ENCODE assay signal across 20 mouse cellular contexts in genomic region chrX:13518019-13518418, GRCm38 (mm10). TPM values are rescaled to one million over a fixed set of nuclear protein-coding genes. Genes with fewer than 3 reads are reported as not detected.
A peak's percentile ranks its signal among the peaks of the same experiment; 100 is the strongest.
DNase-seq lines count a peak whose midpoint lies in the region; ATAC-seq and TF ChIP-seq lines count a peak whose summit lies in the region.
"Had no signal": no experiment of that assay in that cellular context is flagged by ENCODE, and none has a peak within 500 bp of the region (broad histone marks: within the 10 kb centered on the region; RNA-seq: fewer than 3 reads in every experiment).

No protein-coding gene starts in this region.

- no peaks in the 10 kb centered on the region for H3K79me2 ChIP-seq in macrophage (ENCODE audit: inconsistent target)

- no peak for DNase-seq in gastrocnemius, adult 2 months
- no peak for DNase-seq in gastrocnemius, postnatal 25 days
- no peak for DNase-seq in layer of hippocampus, adult 2 months (ENCODE audit: low spot score in 2 of 2)
- no peak for DNase-seq in layer of hippocampus, adult 9-11 months
- DNase-seq in MEL-GATA-1-ER (ENCODE audit: extremely low read depth, low read depth) = peak; percentile 46
- DNase-seq in spleen, postnatal 10 days (ENCODE audit: low spot score in 2 of 2) = no peak
- DNase-seq: cerebellum, postnatal 10 days; forebrain, postnatal 0 days; thymus, postnatal 36 days had no signal

- no peak overlapping the region for H3K9ac ChIP-seq in forebrain, embryonic 12.5 days
- H3K9ac ChIP-seq: embryonic facial prominence, embryonic 15.5 days; forebrain, postnatal 0 days; heart, embryonic 15.5 days; liver, embryonic 15.5 days; neural tube, embryonic 13.5 days had no signal

- peaks cover 18% of the 10 kb centered on the region; the same call in 1 of the 2 replicates for H3K27me3 ChIP-seq in forebrain, embryonic 12.5 days
- H3K27me3 ChIP-seq: liver, embryonic 15.5 days had no signal

- no peak for ATAC-seq in forebrain, embryonic 12.5 days (ENCODE audit: low FRiP score)
- ATAC-seq: CD4-positive, CD25-positive, alpha-beta regulatory T cell, adult 4 months; forebrain, postnatal 0 days; lung, postnatal 0 days had no signal

- H3K4me2 ChIP-seq in forebrain, embryonic 12.5 days = no peak overlapping the region
- H3K4me2 ChIP-seq: embryonic facial prominence, embryonic 15.5 days; heart, embryonic 15.5 days; liver, embryonic 15.5 days; neural tube, embryonic 13.5 days had no signal

- 44% methylated on average over 10 of the region's 10 CpGs for WGBS in macrophage (ENCODE audit: missing documents)
- WGBS in forebrain, embryonic 12.5 days = 76% methylated on average over 10 of the region's 10 CpGs

- no peak for TF ChIP-seq CTCF in gastrocnemius, adult 2 months (IDR thresholded peaks at IDR 0.05)
- TF ChIP-seq CTCF in layer of hippocampus, adult 2 months (conservative IDR thresholded peaks at IDR 0.05) = no peak

- H3K36me3 ChIP-seq in macrophage (ENCODE audit: inconsistent target) = no peaks in the 10 kb centered on the region
- H3K36me3 ChIP-seq in forebrain, embryonic 12.5 days (replicated peaks) = no peaks in the 10 kb centered on the region
- H3K36me3 ChIP-seq: embryonic facial prominence, embryonic 15.5 days; heart, embryonic 15.5 days; liver, embryonic 15.5 days had no signal

- no peaks in the 10 kb centered on the region for H3K4me1 ChIP-seq in forebrain, embryonic 12.5 days
- H3K4me1 ChIP-seq: embryonic facial prominence, embryonic 15.5 days; liver, embryonic 15.5 days; neural tube, embryonic 13.5 days had no signal

- intact Hi-C loops in gastrocnemius, adult 2 months (cut with DNase I) = no loop called here

- peak overlapping the region; percentile 64 for H3K27ac ChIP-seq in gastrocnemius, adult 2 months
- H3K27ac ChIP-seq in layer of hippocampus, adult 2 months = peak overlapping the region; percentile 78
- peak overlapping the region; percentile 40 for H3K27ac ChIP-seq in macrophage
- no peak overlapping the region for H3K27ac ChIP-seq in forebrain, embryonic 12.5 days
- H3K27ac ChIP-seq: embryonic facial prominence, embryonic 15.5 days; heart, embryonic 15.5 days; liver, embryonic 15.5 days; neural tube, embryonic 13.5 days had no signal

- H3K9me3 ChIP-seq in forebrain, embryonic 12.5 days = no peaks in the 10 kb centered on the region
- H3K9me3 ChIP-seq: embryonic facial prominence, embryonic 15.5 days; heart, embryonic 15.5 days; liver, embryonic 15.5 days; neural tube, embryonic 13.5 days had no signal

- no peak overlapping the region for H3K4me3 ChIP-seq in gastrocnemius, adult 2 months
- H3K4me3 ChIP-seq in layer of hippocampus, adult 2 months = no peak overlapping the region
- H3K4me3 ChIP-seq in macrophage (ENCODE audit: inconsistent target) = no peak overlapping the region
- no peak overlapping the region for H3K4me3 ChIP-seq in forebrain, embryonic 12.5 days (replicated peaks)
- H3K4me3 ChIP-seq: embryonic facial prominence, embryonic 15.5 days; heart, embryonic 15.5 days; liver, embryonic 15.5 days; neural tube, embryonic 13.5 days had no signal

RNA-seq across cellular contexts. Expression of gene Nyx, which starts 52.1 kb away (rescaled TPM):
- total RNA-seq in gastrocnemius, adult 2 months (2021) = under 1 TPM in 1 of 2 experiments, not detected in 1; 0.03 TPM
- under 1 TPM in 1 of 2 experiments, not detected in 1; 0.05 TPM for total RNA-seq in gastrocnemius, postnatal 25 days (2021)
- 1 to 10 TPM in 1 of 2 experiments, under 1 TPM in 1; 0.59 to 1.1 TPM for total RNA-seq in layer of hippocampus, adult 2 months (2021)
- total RNA-seq in macrophage (2018; cell fraction: chromatin; rRNA removed) = under 1 TPM in 8 of 26 experiments, not detected in 18; 0.08 to 0.20 (median 0.16) TPM
- total RNA-seq in macrophage (2018; cell fraction: cytosol; rRNA removed) = under 1 TPM in 2 of 26 experiments, not detected in 24; 0.04 to 0.05 TPM
- total RNA-seq in macrophage (2018; cell fraction: nucleus; rRNA removed) = under 1 TPM in 5 of 26 experiments, not detected in 21; 0.12 to 0.20 (median 0.15) TPM
- not detected in 3 replicates for polyA plus RNA-seq in macrophage (2018)
- polyA plus RNA-seq in forebrain, embryonic 12.5 days (2016; fragmentation: Nextera tagmentation; extraction: Ambion mirVana) = 0.06 and 0.08 TPM in 2 replicates
- polyA plus RNA-seq: hindbrain, embryonic 11.5 days; kidney, embryonic 14.5 days; liver, embryonic 15.5 days; stomach, embryonic 14.5 days had no signal
